Mouse (Mus musculus): Measurements from ENCODE around the gene Taok1. TPM values are rescaled to one million over a fixed set of nuclear protein-coding genes. Genes with fewer than 3 reads are reported as not detected.

Taok1 gene
- total RNA-seq, 2 experiments from 2014 or later = 51.8 to 58.4 TPM

GRCm38 (mm10) chr11:77514281-77514831 lies 93.3 kb downstream of the Taok1 start:
- intact Hi-C loops (cut with DNase I) = loop anchor here (10.0 kb wide), 1 partner anchor 90 kb away; the partner anchor contains the start of gene Taok1
- DNase-seq (ENCODE audit: low spot score) = no peak

GRCm38 (mm10) chr11:77513811-77514170 lies 93.8 kb downstream of the Taok1 start:
- intact Hi-C loops (cut with DNase I) = loop anchor here (10.0 kb wide), 1 partner anchor 91 kb away; the partner anchor contains the start of gene Taok1
- DNase-seq (ENCODE audit: low spot score) = peak; percentile 1

- intact Hi-C loops (cut with DNase I) = loop anchor here (10.0 kb wide), 1 partner anchor 92 kb away; the partner anchor contains the start of gene Taok1
- DNase-seq (ENCODE audit: low spot score) = peak; percentile 81
Measured at GRCm38 (mm10) chr11:77512891-77513810, 94.5 kb downstream of the Taok1 start.

- intact Hi-C loops (cut with DNase I) = loop anchor here (10.0 kb wide), 1 partner anchor 93 kb away; the partner anchor contains the start of gene Taok1
- DNase-seq (ENCODE audit: low spot score) = no peak
Measured at GRCm38 (mm10) chr11:77511336-77511735, 96.3 kb downstream of the Taok1 start.

- intact Hi-C loops (cut with DNase I) = loop anchor here (5.0 kb wide), 1 partner anchor 119 kb away; no protein-coding TSS in a partner anchor
- peak; percentile 67 for DNase-seq (ENCODE audit: low spot score)
Measured at GRCm38 (mm10) chr11:77508068-77509021, 99.3 kb downstream of the Taok1 start.

GRCm38 (mm10) chr11:77507426-77507825 lies 100.2 kb downstream of the Taok1 start:
- no peak for DNase-seq (ENCODE audit: low spot score)
- intact Hi-C loops (cut with DNase I) = loop anchor here (5.0 kb wide), 1 partner anchor 120 kb away; no protein-coding TSS in a partner anchor

- peak; percentile 2 for DNase-seq (ENCODE audit: low spot score)
- intact Hi-C loops (cut with DNase I) = loop anchor here (5.0 kb wide), 1 partner anchor 120 kb away; no protein-coding TSS in a partner anchor
Measured at GRCm38 (mm10) chr11:77506941-77507340, 100.7 kb downstream of the Taok1 start.

- intact Hi-C loops (cut with DNase I) = loop anchor here (5.0 kb wide), 1 partner anchor 121 kb away; no protein-coding TSS in a partner anchor
Measured at GRCm38 (mm10) chr11:77506273-77506672, 101.3 kb downstream of the Taok1 start.

GRCm38 (mm10) chr11:77505291-77505980 lies 102.2 kb downstream of the Taok1 start:
- intact Hi-C loops (cut with DNase I) = loop anchor here (5.0 kb wide), 1 partner anchor 122 kb away; no protein-coding TSS in a partner anchor
- no peak for DNase-seq (ENCODE audit: low spot score)

More at GRCm38 (mm10) chr11:77506273-77506672, 101.3 kb downstream of the Taok1 start:
- peak; percentile 2 for DNase-seq (ENCODE audit: low spot score)

GRCm38 (mm10) chr11:77504377-77504776 lies 103.2 kb downstream of the Taok1 start:
- intact Hi-C loops (cut with DNase I) = no loop called here
- no peak for DNase-seq (ENCODE audit: low spot score)

GRCm38 (mm10) chr11:77503511-77503910 lies 104.1 kb downstream of the Taok1 start:
- peak; percentile 54 for DNase-seq (ENCODE audit: low spot score)
- intact Hi-C loops (cut with DNase I) = no loop called here

- intact Hi-C loops (cut with DNase I) = no loop called here
- DNase-seq (ENCODE audit: low spot score) = no peak
Measured at GRCm38 (mm10) chr11:77502481-77502880, 105.1 kb downstream of the Taok1 start.

- DNase-seq (ENCODE audit: low spot score) = no peak
- intact Hi-C loops (cut with DNase I) = loop anchor here (1.0 to 2.0 kb wide), 2 partner anchors 11 to 185 kb away; no protein-coding TSS in a partner anchor
Measured at GRCm38 (mm10) chr11:77501971-77502370, 105.6 kb downstream of the Taok1 start.

GRCm38 (mm10) chr11:77501392-77501791 lies 106.2 kb downstream of the Taok1 start:
- intact Hi-C loops (cut with DNase I) = loop anchor here (1.0 to 2.0 kb wide), 2 partner anchors 10 to 185 kb away; no protein-coding TSS in a partner anchor
- no peak for DNase-seq (ENCODE audit: low spot score)

- DNase-seq (ENCODE audit: low spot score) = no peak
- intact Hi-C loops (cut with DNase I) = loop anchor here (1.0 to 2.0 kb wide), 2 partner anchors 9 to 184 kb away; no protein-coding TSS in a partner anchor
Measured at GRCm38 (mm10) chr11:77500361-77501325, 107.0 kb downstream of the Taok1 start.

- DNase-seq (ENCODE audit: low spot score) = no peak
- intact Hi-C loops (cut with DNase I) = no loop called here
Measured at GRCm38 (mm10) chr11:77499354-77499753, 108.3 kb downstream of the Taok1 start.

All from heart, postnatal 25 days (tissue).